Mouse (Mus musculus) common myeloid progenitor, adult 5-6 weeks (primary cell): ENCODE measurements around the gene Slc35g2. TPM values are rescaled to one million over a fixed set of nuclear protein-coding genes. Genes with fewer than 3 reads are reported as not detected.
A peak's percentile ranks its signal among the peaks of the same experiment; 100 is the strongest.

ENCODE experiments used
- ATAC-seq: replicated peaks from 2 replicates; pipeline ENCODE4 v1.8.0; 2016; ENCODE audit warnings: low read depth, mild to moderate bottlenecking, moderate TSS enrichment, inconsistent platforms; ENCODE audit not compliant: poor library complexity, severe bottlenecking
- total RNA-seq: library from RNA; stranded (forward); fragments of 200-1000, 187-1606 nt; gene quantifications from 2 replicates; pipeline ENCODE4 v1.2.3, GENCODE M21; 2017

The Slc35g2 gene
- total RNA-seq, 1 experiment from 2014 or later, result not detected

DNA sequence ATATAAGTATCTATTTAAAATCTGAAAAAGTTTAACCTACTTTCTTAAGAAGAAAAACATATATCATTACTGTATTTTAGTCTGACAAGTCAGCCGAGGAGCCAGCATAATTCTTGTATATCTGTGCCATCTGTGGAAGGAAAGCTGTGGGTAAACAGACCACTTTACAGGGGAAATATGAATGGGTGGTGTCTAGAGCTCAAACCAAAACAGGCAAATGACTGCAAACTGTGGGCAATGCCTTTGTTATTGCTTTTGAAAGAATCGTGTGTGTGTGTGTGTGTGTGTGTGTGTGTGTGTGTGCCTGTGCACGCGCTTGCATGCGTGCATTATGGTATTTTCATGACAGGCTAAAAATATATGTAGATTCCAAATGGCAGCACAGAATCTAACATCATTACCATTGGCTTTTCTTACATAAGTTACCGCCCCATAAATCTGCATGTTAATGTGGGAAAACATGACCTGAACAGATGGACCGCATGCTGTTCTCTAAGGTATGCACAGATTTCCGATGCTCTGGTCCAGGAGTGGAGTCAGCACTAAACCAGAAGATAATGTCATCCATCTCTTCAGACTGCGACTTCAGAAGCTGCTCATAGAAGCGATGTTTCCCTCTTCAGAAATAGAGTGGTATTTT, 10.5 kb downstream of the Slc35g2 start:
- no peak for ATAC-seq

DNA sequence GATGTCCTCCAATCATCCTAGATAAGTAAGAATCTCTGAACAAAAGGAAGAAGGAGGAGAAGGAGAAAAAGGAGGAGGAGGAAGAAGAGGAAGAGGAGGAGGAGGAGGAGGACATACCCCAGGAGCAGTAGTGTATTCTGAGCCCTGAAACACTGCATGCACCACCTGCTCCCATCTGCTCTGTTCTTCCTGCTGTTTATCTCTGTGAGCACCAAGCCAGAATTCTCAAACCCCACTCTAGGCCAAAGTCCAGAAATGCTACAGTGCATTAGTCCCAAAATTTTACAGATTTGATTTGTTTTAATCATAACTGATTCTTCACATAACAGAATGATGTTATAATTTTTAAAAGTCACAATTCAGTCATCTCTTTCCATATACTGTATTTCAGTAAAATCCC, 11.9 kb downstream of the Slc35g2 start:
- ATAC-seq, result no peak

DNA sequence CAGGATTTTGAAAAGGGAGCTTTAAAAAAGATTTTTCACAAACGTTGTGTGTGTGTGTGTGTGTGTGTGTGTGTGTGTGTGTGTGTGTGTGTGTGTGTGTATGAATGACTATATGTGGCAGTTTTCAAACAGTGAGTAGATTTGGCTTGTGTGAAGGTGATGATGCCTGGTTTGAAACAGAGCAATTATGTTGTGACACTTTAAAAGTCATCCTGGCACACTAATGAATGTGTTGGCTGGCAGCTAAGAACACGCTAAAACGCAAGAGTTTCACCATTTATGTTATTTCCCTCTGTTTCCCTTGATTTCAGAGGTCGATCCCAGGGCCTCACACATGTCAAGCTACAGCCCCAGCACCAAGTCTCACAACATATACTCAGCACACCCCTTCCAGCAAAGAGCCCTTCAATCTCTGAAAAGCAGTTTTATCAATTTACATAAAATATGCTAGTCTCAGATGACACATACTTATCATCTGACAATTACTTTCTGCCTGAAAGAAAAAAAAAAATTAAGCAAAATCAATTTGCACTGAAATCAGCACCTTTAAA, 12.8 kb downstream of the Slc35g2 start:
- ATAC-seq, result no peak

DNA sequence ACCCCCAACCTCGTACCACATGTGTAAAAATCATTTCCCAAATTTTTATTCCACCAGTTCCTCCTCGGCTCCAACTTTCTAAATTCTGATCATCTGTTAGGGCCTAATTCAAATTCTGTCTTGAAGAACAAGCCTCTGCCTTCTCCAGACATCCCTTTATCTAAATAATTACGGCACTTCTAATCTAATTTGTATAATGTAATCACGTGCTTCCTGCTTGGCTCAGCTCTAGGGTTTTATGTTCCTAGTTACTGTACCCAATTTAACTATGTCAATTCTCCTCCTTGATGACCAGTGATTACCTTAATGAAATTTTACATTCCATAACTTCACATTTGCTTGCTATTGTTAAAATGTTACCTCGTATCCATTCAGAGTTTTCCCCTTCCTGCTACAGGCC, 15.2 kb downstream of the Slc35g2 start:
- ATAC-seq, result no peak

DNA sequence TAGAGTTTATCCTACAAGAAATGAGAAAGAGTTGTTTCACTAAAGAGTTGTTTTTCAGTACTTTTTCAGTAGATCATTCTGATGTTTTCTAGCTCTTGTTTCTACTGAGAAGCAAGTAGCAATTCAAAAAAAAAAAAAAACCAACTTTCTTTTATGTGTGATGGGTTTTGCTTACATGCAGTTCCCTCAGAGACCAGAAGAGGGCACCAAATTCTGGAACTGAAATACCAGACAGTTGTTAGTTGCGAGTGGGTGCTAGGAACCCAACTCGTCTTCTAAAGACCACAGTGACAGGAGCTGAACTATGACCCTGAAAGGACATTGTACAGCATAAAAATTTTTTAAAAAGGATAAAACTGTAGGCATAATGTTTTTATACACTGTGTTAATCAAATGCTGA, 22.6 kb downstream of the Slc35g2 start:
- ATAC-seq, result no peak

DNA sequence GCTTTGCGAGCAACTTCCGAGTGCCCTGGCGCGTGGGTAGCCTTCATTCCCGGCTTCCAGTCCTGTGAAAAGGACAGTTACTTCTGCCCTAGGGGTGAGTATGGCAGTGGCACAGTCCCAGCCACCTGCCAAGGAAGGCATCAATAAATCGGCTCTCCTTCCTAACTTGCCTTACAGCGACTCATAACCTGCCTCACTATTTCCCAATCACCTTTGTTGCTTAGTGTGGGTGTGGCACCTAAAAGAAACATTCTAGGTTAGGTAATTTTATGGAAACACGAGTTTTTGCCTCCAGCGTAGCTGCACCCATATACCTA, 24.3 kb downstream of the Slc35g2 start:
- ATAC-seq, result peak; percentile 45

DNA sequence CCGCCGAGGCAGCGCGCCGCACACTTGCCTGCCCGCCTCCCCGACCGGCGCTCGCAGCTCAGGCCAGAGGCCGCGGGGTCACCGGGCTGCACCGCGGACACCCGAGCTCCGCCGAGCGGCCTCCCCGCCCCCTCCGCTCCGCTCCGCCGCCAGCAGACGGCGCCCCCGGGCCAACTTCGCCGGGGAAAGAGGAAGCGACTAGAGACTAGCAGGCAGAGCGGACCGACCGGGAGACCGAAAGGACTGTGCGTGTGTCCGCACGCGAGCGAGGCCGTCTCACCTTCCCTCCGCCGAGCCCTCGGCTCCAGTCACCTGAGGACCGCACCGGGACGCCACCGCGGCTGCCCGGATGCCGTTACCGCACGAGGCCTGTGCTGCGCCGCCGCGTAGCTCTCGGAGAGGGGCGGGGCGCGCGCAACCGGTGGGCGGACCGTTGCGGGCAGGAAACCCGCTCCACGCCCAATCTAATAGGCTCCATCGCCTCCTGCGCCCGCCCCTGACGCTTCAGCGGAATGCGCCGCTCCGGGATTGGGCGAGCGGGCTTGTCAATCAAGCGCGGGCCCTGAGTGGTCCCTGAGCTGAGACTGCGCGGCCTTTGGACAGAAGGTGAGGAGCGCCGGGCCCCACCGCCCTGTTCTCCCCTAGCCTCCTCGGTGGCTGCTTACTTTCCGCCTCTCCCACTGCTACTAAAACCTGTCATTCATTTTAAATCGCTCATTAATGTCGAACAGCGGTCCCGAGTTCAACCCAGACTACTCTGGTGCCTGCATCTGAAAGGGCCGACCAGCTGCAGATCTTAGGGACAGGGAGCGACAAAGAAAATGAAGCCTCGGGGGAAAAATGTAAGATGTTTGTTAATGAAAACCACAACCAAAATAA, 24.9 kb downstream of the Slc35g2 start, which contains the start of gene Nck1:
Gene Nck1, minus strand, starts transcription at position 420 of the 879 bp plus-strand sequence.
- ATAC-seq, result peak; percentile 98

DNA sequence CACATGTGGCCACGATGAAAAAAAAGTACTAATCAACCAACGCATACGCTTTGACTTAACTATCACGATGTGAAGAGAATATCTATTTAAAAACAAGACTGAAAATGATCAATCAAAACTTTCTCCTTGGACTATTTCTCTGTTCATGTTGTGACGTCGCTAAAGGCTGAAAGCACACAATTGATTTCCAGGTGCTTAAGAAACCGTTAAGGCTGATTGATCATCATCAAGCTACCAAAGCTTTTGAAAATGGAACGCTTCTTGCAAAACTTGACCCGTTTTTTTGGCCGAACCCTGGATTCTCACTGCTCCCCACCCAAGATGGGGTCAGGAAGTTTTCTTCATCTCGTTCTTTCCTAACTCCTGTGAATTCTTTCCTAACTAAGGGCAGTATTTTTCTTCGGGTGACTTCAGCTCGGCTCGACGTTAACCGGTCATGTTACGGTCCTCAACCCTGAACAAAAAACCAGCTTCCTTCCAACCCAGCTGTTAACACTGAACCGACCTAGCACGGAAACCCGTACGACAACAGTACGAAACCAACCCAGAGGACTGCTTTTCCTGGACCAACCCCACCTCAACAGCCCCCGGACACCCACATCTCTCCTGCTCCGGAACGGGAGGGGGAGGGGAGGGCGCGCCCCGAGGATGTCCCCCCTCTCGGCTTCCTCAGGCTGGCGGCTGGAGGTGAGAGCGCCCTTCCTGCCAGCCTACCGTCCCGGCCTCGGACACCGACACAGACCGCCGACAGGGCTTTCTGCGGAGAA, 25.8 kb downstream of the Slc35g2 start:
- ATAC-seq, result peak; percentile 23

DNA sequence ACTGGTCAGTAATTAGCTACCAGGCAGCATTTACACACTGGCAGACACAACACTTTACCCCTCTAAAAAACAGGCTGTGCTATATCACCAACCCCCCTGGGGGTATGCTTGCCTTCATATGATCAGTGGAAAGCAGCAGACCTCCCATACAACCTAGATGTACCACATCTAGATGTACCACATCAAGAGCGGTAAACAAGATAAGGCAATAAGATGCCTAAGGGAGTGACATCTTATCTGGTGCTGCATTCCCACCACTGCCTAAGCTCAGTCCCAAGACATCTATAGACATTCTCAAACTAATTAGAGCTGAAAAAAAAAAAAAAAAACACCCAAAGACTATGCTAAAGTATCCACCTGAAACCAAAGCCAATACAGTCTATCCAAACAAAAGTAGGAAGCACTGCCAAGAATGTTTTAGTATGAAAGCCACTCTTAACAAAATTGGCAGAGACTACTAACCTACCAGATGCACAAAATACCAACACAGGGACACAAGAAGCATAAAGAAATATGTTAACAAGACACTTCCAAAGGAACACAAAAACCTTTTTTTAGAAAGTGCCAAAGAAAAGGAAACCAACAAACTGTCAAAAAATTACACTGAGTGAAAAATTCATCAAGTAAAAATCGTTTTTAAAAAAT, 35.1 kb downstream of the Slc35g2 start:
- no peak for ATAC-seq

DNA sequence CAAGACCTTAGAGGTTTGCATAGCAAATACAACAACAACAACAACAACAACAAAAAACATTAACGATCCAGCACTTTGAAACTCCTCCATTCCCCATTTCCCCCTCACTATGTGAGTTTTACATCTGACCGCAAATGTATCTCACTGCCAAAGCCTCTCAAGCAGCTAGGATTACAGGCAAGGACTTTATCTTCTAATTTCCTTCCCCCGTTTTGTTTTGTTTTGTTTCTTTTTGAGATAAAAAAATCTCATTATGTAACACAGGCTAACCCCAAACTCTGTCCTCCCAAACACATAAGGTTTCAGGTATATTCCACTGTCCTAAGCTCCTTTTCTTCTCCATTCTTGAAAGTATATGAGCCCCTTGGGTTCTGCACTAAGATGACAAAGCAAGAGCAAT, 36.2 kb downstream of the Slc35g2 start:
- no peak for ATAC-seq

DNA sequence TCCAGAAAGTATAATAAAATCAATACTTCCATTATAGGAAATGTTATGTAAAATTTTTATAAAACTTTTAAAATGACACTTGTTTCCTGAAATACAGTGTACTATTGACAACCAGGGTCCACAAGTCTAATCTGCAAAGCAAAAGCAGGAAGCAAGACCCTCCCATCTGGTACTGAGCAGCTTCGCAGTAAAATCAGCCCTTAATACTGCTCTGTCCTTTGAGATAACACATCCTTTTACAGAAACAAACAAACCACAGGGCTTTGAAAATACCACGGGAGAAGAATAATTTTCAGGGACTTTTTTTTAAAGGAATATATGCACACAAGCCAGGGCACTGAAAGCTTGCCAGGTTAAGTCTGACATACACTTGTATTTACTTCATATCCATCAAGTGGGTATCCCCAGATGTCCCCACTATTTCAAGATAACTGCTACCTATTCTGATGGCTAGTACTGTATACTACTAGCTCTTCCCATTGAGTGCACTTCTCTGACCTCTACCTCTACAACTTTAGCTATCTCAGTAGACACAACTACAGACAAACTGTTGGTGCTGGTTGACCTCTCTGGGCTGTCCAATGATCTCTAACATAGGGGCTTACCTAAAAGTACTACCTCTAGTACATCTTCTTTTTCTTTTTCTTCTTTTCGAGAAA, 37.9 kb downstream of the Slc35g2 start:
- ATAC-seq, result peak; percentile 53

DNA sequence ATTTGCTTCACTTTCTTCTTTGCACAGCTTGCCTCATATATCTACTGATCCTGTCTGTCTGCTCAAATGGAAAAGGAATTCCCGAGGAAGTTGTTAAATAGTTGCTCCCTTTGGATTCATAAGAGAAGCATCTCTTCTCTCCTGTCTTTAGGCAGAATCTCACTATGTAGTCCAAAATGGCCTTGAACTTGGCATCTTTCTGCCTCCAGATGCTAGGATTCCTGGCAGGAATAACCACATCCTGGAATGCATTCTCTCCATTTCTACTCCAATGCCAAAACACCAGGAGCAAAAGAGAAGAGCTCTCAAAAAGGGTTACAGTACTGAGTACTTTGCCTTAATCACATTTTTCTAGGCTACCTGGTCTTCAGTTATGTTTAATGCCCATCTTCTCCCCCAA, 39.6 kb downstream of the Slc35g2 start:
- no peak for ATAC-seq

DNA sequence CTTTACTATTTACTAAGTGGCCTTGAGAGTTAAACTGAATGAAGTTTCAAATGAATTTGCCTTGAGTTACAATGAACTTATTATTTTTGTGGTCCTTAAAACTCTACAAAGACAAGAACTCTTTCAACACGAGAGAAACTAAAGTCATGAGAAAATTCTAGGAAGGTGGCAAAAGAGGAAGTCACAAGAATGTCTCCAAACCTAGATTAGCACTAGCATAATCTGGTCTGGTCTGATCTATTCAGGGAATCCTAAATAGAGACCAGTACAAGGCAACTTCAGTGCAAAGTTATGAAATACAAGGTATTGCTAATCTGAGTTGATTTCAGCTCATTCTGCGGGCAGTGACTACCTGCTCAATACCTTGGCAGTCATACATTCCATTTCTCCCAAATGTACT, 45.7 kb downstream of the Slc35g2 start:
- no peak for ATAC-seq

DNA sequence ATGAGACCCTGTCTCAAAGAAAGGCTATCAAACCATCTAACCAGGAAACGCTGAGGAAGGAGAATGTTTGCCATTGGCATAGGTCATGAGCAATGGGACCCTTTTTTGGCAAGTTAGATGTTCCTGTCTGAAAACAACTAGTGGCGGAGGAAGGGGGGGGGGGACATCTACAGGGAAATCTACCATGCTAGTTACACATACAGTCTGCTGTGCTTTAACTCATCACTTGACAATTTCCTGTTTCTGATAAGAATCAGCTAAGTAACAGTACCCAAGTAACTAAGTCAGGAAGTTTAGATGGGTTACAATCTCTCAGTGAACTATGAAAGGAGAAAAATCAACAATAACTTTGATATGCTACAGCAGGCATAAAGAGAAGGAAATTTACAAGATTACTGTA, 48.9 kb downstream of the Slc35g2 start:
- 0 out of 2 replicates have a peak, but pooled peaks have one; percentile 28 for ATAC-seq

DNA sequence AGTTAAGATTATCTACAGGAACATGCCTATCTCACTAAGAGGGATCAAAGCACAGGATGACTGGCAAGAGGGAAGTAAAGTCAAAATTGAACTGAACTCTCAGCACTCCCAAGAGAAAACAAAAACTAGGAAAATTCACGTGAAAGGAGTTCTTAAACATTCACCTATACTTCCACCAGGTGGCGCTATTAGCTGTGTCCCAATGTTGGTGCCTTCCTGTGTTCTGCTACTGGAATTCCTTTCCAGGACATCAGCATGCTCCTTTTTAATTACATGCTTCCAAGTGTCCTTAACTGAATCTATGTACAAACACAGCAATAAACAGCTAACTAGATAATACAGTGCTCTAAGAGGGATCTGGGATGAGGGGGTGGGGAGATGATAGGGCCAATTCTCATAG, 50.3 kb downstream of the Slc35g2 start:
- peak; percentile 54 for ATAC-seq

DNA sequence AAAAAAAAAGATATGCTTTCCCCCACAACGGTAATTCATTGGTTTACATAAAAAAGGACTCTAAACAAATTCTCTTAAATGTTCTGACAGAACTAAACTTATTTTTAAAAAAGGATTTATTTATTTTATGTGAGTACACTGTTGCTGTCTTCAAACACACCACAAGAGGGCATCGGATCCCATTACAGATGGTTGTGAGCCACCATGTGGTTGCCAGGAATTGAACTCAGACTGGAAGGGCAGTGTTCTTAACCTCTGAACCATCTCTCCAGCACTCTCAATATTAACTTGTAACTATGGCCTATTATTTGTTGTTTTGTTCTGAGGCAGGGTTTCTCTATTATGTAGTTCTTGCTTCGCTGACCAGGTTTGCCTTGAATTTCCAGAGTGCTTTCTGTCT, 50.9 kb downstream of the Slc35g2 start:
- ATAC-seq, result no peak

DNA sequence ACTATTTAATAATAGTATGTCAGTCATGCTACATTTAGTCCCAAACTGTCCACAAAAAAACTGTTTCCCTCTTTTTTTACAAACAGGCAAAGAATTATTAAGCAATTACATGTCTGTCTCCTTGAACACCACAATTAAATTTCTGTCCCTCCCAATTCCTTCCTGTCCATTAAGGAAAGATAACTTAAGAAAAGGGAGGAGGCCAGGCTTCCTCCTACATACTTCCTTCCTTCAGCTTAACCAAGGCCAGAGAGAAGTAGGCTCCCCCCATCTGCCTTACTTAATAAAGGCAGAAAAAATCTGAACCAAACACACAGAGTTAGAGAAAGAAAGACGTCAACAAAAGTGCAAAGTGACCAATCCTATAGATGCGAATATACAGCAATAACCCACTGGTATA, 63.3 kb downstream of the Slc35g2 start:
- 0 out of 2 replicates have a peak, but pooled peaks have one; percentile 45 for ATAC-seq

DNA sequence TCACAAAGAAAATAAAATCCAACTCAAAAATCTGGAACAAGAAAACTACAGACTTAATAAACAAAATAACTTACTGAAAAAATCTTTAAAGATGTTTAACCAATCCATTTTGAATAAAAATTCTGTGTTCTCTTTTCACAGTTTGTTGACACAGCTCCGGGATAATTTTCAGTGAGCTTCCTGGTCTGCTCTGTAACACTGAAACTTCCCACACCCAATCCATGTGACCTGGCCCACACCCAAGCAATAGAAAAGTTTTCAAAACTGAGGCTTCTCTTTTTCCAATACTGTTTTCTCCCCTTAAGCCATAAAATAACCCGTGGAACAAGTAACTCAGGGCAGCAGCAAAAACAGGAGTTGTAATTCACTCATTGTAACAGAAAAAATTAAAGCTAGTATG, 64.2 kb downstream of the Slc35g2 start:
- ATAC-seq, result no peak

DNA sequence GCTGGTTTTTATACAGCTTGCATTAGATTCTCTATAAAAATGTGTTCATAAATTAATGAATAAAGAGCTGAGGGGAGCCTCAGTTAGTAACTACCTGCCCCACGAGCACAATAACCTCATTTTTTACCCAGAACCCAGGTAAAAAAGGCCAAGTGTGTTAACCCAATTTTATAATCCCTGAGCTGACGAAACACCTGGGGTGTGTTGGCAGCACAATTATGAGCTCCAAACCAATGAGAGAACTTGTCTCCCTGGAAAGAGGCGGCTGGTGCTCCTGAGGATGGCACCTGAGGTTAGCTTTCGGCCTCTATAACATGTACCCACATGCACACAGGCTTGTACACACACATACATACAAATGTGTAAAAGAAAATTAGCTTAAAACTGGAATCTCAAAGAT, 65.4 kb downstream of the Slc35g2 start:
- ATAC-seq, result no peak
